Mouse (Mus musculus): ENCODE results near the gene Thnsl1. TPM values are rescaled to one million over a fixed set of nuclear protein-coding genes. Genes with fewer than 3 reads are reported as not detected.

Gene Thnsl1
- polyA plus RNA-seq, 1 experiment from 2014 or later, result 24.6 TPM

- ATAC-seq (ENCODE audit: low FRiP score) (no peak), DNase-seq (ENCODE audit: low spot score) (no peak)
- H3K9me3 ChIP-seq (ENCODE audit: control insufficient read depth, low read length), result 0 out of 2 replicates have a peak, but pooled peaks cover 3% of the 10 kb centered on the region
- H3K4me3 ChIP-seq (replicated peaks; ENCODE audit: low read length), result no peak overlapping the region
- H3K4me2 ChIP-seq (replicated peaks), result no peak overlapping the region
- H3K27me3 ChIP-seq (ENCODE audit: control insufficient read depth, insufficient read depth, low read length), result no peaks in the 10 kb centered on the region
- H3K9ac ChIP-seq, result no peak overlapping the region
- no peak overlapping the region for H3K27ac ChIP-seq
- no peaks in the 10 kb centered on the region for H3K4me1 ChIP-seq (replicated peaks; ENCODE audit: control insufficient read depth, insufficient read depth, low read length)
- 92% methylated on average over 5 of the region's 5 CpGs for WGBS
- no peaks in the 10 kb centered on the region for H3K36me3 ChIP-seq (replicated peaks; ENCODE audit: control insufficient read depth, insufficient read depth)
These were observed 10.3 kb upstream of the Thnsl1 start for GRCm38 (mm10) chr2:21195233-21195632.

GRCm38 (mm10) chr2:21199051-21199450 is 6.5 kb upstream of the Thnsl1 start:
- Histone ChIP-seq H3K27ac (no peak overlapping the region), H3K9me3 (ENCODE audit: control insufficient read depth, low read length) (0 out of 2 replicates have a peak, but pooled peaks cover 3% of the 10 kb centered on the region), H3K9ac (no peak overlapping the region), H3K4me2 (replicated peaks) (no peak overlapping the region), H3K36me3 (replicated peaks; ENCODE audit: control insufficient read depth, insufficient read depth) (no peaks in the 10 kb centered on the region), H3K4me3 (replicated peaks; ENCODE audit: low read length) (no peak overlapping the region), H3K4me1 (replicated peaks; ENCODE audit: control insufficient read depth, insufficient read depth, low read length) (no peaks in the 10 kb centered on the region), H3K27me3 (ENCODE audit: control insufficient read depth, insufficient read depth, low read length) (no peaks in the 10 kb centered on the region)
- 65% methylated on average over 3 of the region's 3 CpGs for WGBS
- ATAC-seq (ENCODE audit: low FRiP score) (no peak), DNase-seq (ENCODE audit: low spot score) (no peak)

- Histone ChIP-seq H3K36me3 (replicated peaks; ENCODE audit: control insufficient read depth, insufficient read depth) (no peaks in the 10 kb centered on the region), H3K9me3 (ENCODE audit: control insufficient read depth, low read length) (no peaks in the 10 kb centered on the region), H3K4me3 (replicated peaks; ENCODE audit: low read length) (no peak overlapping the region), H3K27me3 (ENCODE audit: control insufficient read depth, insufficient read depth, low read length) (no peaks in the 10 kb centered on the region), H3K4me2 (replicated peaks) (no peak overlapping the region), H3K9ac (no peak overlapping the region), H3K4me1 (replicated peaks; ENCODE audit: control insufficient read depth, insufficient read depth, low read length) (peaks cover 22% of the 10 kb centered on the region), H3K27ac (no peak overlapping the region)
- no peak for DNase-seq (ENCODE audit: low spot score)
- 73% methylated on average over 2 of the region's 2 CpGs for WGBS
- no peak for ATAC-seq (ENCODE audit: low FRiP score)
These were observed 2.8 kb upstream of the Thnsl1 start for GRCm38 (mm10) chr2:21202754-21203153.

GRCm38 (mm10) chr2:21205831-21206159 is 271 bp downstream of the Thnsl1 start:
- Histone ChIP-seq H3K4me2 (replicated peaks) (peak overlapping the region; percentile 80), H3K9me3 (ENCODE audit: control insufficient read depth, low read length) (no peaks in the 10 kb centered on the region), H3K36me3 (replicated peaks; ENCODE audit: control insufficient read depth, insufficient read depth) (no peaks in the 10 kb centered on the region), H3K27ac (peak overlapping the region; percentile 85), H3K4me1 (replicated peaks; ENCODE audit: control insufficient read depth, insufficient read depth, low read length) (peaks cover 22% of the 10 kb centered on the region), H3K9ac (peak overlapping the region; percentile 65), H3K27me3 (ENCODE audit: control insufficient read depth, insufficient read depth, low read length) (no peaks in the 10 kb centered on the region), H3K4me3 (replicated peaks; ENCODE audit: low read length) (peak overlapping the region; percentile 58)
- DNase-seq (ENCODE audit: low spot score) (no peak), ATAC-seq (ENCODE audit: low FRiP score) (peak; percentile 93)
- WGBS, result under 1% methylated on average over 19 of the region's 19 CpGs

- H3K4me3 ChIP-seq (replicated peaks; ENCODE audit: low read length), result peak overlapping the region; percentile 58
- H3K27me3 ChIP-seq (ENCODE audit: control insufficient read depth, insufficient read depth, low read length), result no peaks in the 10 kb centered on the region
- ATAC-seq (ENCODE audit: low FRiP score) (no peak), DNase-seq (ENCODE audit: low spot score) (no peak)
- H3K9me3 ChIP-seq (ENCODE audit: control insufficient read depth, low read length), result no peaks in the 10 kb centered on the region
- peak overlapping the region; percentile 65 for H3K9ac ChIP-seq
- H3K4me1 ChIP-seq (replicated peaks; ENCODE audit: control insufficient read depth, insufficient read depth, low read length), result peaks cover 22% of the 10 kb centered on the region
- peak overlapping the region; percentile 80 for H3K4me2 ChIP-seq (replicated peaks)
- WGBS, result 45% methylated on average over 6 of the region's 6 CpGs
- peak overlapping the region; percentile 85; the same call in 1 of the 2 replicates for H3K27ac ChIP-seq
- no peaks in the 10 kb centered on the region for H3K36me3 ChIP-seq (replicated peaks; ENCODE audit: control insufficient read depth, insufficient read depth)
These were observed 754 bp downstream of the Thnsl1 start for GRCm38 (mm10) chr2:21206278-21206677.

- peaks cover 11% of the 10 kb centered on the region for H3K4me1 ChIP-seq (replicated peaks; ENCODE audit: control insufficient read depth, insufficient read depth, low read length)
- no peak overlapping the region for H3K4me2 ChIP-seq (replicated peaks)
- H3K27ac ChIP-seq, result no peak overlapping the region
- H3K9me3 ChIP-seq (ENCODE audit: control insufficient read depth, low read length), result no peaks in the 10 kb centered on the region
- peaks cover 33% of the 10 kb centered on the region for H3K36me3 ChIP-seq (replicated peaks; ENCODE audit: control insufficient read depth, insufficient read depth)
- 84% methylated on average over 6 of the region's 6 CpGs for WGBS
- ATAC-seq (ENCODE audit: low FRiP score), result no peak
- H3K9ac ChIP-seq, result no peak overlapping the region
- no peaks in the 10 kb centered on the region for H3K27me3 ChIP-seq (ENCODE audit: control insufficient read depth, insufficient read depth, low read length)
- DNase-seq (ENCODE audit: low spot score), result no peak
- no peak overlapping the region for H3K4me3 ChIP-seq (replicated peaks; ENCODE audit: low read length)
These were observed 5.8 kb downstream of the Thnsl1 start for GRCm38 (mm10) chr2:21211361-21211760.

GRCm38 (mm10) chr2:21214322-21214721 is 8.8 kb downstream of the Thnsl1 start:
- H3K4me1 ChIP-seq (replicated peaks; ENCODE audit: control insufficient read depth, insufficient read depth, low read length), result no peaks in the 10 kb centered on the region
- ATAC-seq (ENCODE audit: low FRiP score) (no peak), DNase-seq (ENCODE audit: low spot score) (no peak)
- no peaks in the 10 kb centered on the region for H3K9me3 ChIP-seq (ENCODE audit: control insufficient read depth, low read length)
- no peak overlapping the region for H3K27ac ChIP-seq
- no peak overlapping the region for H3K4me3 ChIP-seq (replicated peaks; ENCODE audit: low read length)
- H3K36me3 ChIP-seq (replicated peaks; ENCODE audit: control insufficient read depth, insufficient read depth), result peaks cover 44% of the 10 kb centered on the region
- H3K27me3 ChIP-seq (ENCODE audit: control insufficient read depth, insufficient read depth, low read length), result no peaks in the 10 kb centered on the region
- no peak overlapping the region for H3K9ac ChIP-seq
- H3K4me2 ChIP-seq (replicated peaks), result no peak overlapping the region

GRCm38 (mm10) chr2:21215284-21215683 is 9.8 kb downstream of the Thnsl1 start:
- H3K27ac ChIP-seq, result no peak overlapping the region
- 87% methylated on average over 2 of the region's 2 CpGs for WGBS
- DNase-seq (ENCODE audit: low spot score), result no peak
- no peak overlapping the region for H3K4me2 ChIP-seq (replicated peaks)
- H3K36me3 ChIP-seq (replicated peaks; ENCODE audit: control insufficient read depth, insufficient read depth), result peaks cover 44% of the 10 kb centered on the region
- no peak for ATAC-seq (ENCODE audit: low FRiP score)
- no peaks in the 10 kb centered on the region for H3K27me3 ChIP-seq (ENCODE audit: control insufficient read depth, insufficient read depth, low read length)
- H3K4me1 ChIP-seq (replicated peaks; ENCODE audit: control insufficient read depth, insufficient read depth, low read length), result no peaks in the 10 kb centered on the region
- no peak overlapping the region for H3K4me3 ChIP-seq (replicated peaks; ENCODE audit: low read length)
- no peaks in the 10 kb centered on the region for H3K9me3 ChIP-seq (ENCODE audit: control insufficient read depth, low read length)
- no peak overlapping the region for H3K9ac ChIP-seq

DNA sequence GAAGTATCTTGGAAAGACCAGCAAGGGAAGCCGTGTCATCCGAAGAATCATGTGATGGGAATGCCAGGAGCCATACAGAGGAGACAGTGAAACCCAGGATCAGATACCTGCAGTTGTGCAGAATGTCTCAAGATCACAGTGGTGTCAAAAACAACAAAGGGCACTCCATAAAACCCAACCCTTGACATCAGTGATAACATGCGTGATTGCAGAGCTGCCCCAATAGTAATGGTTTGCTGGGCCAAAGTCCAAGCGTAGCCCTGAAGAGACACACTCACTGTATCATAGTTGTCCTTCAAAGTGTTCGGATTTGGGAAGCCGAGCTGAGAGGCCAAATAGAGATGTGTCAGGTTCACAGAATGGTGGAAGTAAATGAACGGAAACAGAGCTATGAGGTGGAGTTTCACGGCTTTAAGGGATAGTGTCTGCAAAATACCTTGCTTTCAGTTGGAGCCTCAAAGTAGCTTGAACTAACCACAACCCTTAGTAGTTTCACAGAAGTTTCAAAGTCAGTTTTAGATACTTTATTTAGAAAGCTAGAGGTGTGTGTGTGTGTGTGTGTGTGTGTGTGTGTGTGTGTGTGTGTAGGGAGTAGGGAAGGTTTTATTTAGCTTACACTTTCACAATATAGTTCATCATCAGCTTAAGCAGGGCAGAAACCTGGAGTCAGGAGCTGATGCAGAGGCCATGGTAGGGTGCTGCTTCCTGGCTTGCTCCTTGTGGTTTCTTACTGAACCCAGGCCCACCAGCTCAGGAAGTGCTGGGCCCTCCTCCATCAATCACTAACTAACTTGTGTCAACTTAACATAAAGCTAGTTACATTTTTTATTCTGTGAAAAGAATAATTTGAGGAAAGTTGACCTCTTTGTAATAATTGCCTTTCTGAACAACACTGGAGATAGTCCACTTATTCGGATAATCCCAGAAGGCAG is 17.2 kb downstream of the Thnsl1 start:
- H3K4me3 ChIP-seq (replicated peaks; ENCODE audit: low read length), result no peak overlapping the region
- no peaks in the 10 kb centered on the region for H3K36me3 ChIP-seq (replicated peaks; ENCODE audit: control insufficient read depth, insufficient read depth)
- H3K27ac ChIP-seq, result no peak overlapping the region
- ATAC-seq (ENCODE audit: low FRiP score) (no peak), DNase-seq (ENCODE audit: low spot score) (no peak)
- no peaks in the 10 kb centered on the region for H3K9me3 ChIP-seq (ENCODE audit: control insufficient read depth, low read length)
- no peak overlapping the region for H3K4me2 ChIP-seq (replicated peaks)
- WGBS, result 97% methylated on average over 9 of the region's 9 CpGs
- H3K9ac ChIP-seq, result no peak overlapping the region
- H3K4me1 ChIP-seq (replicated peaks; ENCODE audit: control insufficient read depth, insufficient read depth, low read length), result no peaks in the 10 kb centered on the region
- H3K27me3 ChIP-seq (ENCODE audit: control insufficient read depth, insufficient read depth, low read length), result no peaks in the 10 kb centered on the region
